Mouse (Mus musculus) stomach, embryonic 16.5 days (tissue): ENCODE measurements at regions not wholly inside any gene's neighbourhood (a gene's known extent, or its start where the extent isn't known, plus 50 kb on each side); places are given as distances from the start of the nearest gene placed in this dataset.

Experiments used
- ATAC-seq: fragments of 200-750 bp; cut with Nextera tagmentation; 2 replicates; pipeline ENCODE4 v1.8.0; 2017; ENCODE audit warnings: moderate number of reproducible peaks, moderate TSS enrichment; ENCODE audit not compliant: insufficient read depth, low FRiP score
- H3K27ac ChIP-seq: fragments of 300-500 bp; sonication (generic); 2 replicates; pipeline ENCODE4 v1.5.1; 2014; ENCODE audit warnings: low read length
- H3K27me3 ChIP-seq: fragments of 300-500 bp; sonication (generic); 2 replicates; pipeline ENCODE4 v1.6.1; 2014; ENCODE audit warnings: low read length, control low read depth, mixed read lengths; ENCODE audit not compliant: control insufficient read depth, insufficient read depth
- H3K36me3 ChIP-seq: fragments of 300-500 bp; sonication (generic); 2 replicates; pipeline ENCODE4 v1.6.1; 2014; ENCODE audit warnings: low read length; ENCODE audit not compliant: control insufficient read depth, insufficient read depth
- H3K4me1 ChIP-seq: fragments of 300-500 bp; sonication (generic); 2 replicates; pipeline ENCODE4 v1.6.1; 2014; ENCODE audit warnings: low read length, control low read depth, mixed read lengths; ENCODE audit not compliant: control insufficient read depth, insufficient read depth
- H3K4me2 ChIP-seq: fragments of 300-500 bp; sonication (generic); 2 replicates; pipeline ENCODE4 v1.6.1; 2014; ENCODE audit warnings: low read depth, low read length, mixed read lengths
- H3K4me3 ChIP-seq: fragments of 300-500 bp; sonication (generic); replicated peaks from 2 replicates; pipeline ENCODE4 v1.5.1; 2014; ENCODE audit warnings: mild to moderate bottlenecking, low read length
- H3K9ac ChIP-seq: fragments of 300-500 bp; sonication (generic); 2 replicates; pipeline ENCODE4 v1.6.1; 2014; ENCODE audit warnings: low read length
- H3K9me3 ChIP-seq: fragments of 300-500 bp; sonication (generic); replicated peaks from 2 replicates; pipeline ENCODE4 v1.6.1; 2016; ENCODE audit warnings: low read length, control low read depth; ENCODE audit not compliant: control insufficient read depth
- WGBS: fragments of 180-500 bp; shearing (Covaris S2); extraction: QIAGEN DNeasy Blood & Tissue Kit; methylation state at CpG from one replicate; pipeline ENCODE4 v1.1.7; 2014; 5-methylcytosine and 5-hydroxymethylcytosine counted together

DNA sequence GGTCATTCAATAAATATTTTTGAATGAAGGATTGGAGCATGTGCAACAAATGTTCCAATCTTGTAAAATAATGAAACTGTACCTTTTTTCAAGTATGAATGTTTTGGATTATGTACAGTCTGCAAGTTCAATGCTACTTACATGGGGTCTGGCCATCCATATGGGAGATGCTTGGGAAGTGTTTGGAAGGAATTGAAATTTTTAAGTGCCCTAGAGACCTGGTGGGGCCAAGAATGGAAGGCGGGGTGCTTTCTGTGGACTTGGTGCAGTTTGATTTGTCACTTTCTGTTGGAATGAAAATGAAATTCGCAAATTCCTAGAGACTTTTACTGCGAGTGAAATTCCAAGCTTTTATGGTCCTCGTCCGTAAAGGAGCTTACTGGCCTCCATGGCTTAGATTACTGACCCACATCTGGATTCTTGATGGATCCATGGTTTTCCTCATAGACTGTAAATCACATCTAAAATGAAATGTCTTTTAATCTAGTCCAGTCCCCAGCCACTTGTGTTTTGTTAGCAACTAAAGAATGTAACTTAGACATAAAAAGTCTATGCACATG is 90.3 kb upstream of the 1810046K07Rik start:
- no peaks in the 10 kb centered on the region for H3K36me3 ChIP-seq
- 85% methylated on average over 5 of the region's 5 CpGs for WGBS

DNA sequence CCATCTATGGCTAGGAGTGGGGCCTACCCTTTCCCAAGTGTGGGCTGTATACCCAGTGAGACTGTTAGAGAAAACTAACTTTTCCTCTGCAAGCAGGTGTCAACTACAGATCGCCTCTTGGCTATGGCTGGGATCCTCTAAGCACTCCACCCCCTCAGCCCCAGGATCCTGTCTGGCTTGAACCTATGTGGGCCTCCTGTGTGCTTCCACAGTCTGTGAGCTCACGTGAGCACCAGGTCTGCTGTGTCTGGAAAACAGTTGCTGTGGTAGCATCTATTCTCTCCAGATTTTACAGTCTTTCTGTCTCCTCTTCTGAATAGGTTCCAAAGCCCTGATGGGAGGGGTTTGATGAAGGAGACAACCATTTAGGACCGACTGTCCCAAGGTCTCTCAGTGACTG is 93.8 kb upstream of the 1810046K07Rik start:
- no peak for ATAC-seq
- no peak overlapping the region for H3K27ac ChIP-seq
- no peaks in the 10 kb centered on the region for H3K4me1 ChIP-seq
- no peak overlapping the region for H3K4me2 ChIP-seq
- H3K9me3 ChIP-seq: no peaks in the 10 kb centered on the region
- H3K9ac ChIP-seq: no peak overlapping the region
- H3K4me3 ChIP-seq: no peak overlapping the region
- no peaks in the 10 kb centered on the region for H3K27me3 ChIP-seq
- WGBS: 60% methylated on average over 3 of the region's 3 CpGs
- no peaks in the 10 kb centered on the region for H3K36me3 ChIP-seq

More for the DNA sequence above, 90.3 kb upstream of the 1810046K07Rik start:
- Histone ChIP-seq H3K4me1 (no peaks in the 10 kb centered on the region), H3K9ac (no peak overlapping the region), H3K27ac (no peak overlapping the region), H3K27me3 (no peaks in the 10 kb centered on the region), H3K9me3 (no peaks in the 10 kb centered on the region), H3K4me2 (no peak overlapping the region), H3K4me3 (no peak overlapping the region)
- ATAC-seq: no peak

DNA sequence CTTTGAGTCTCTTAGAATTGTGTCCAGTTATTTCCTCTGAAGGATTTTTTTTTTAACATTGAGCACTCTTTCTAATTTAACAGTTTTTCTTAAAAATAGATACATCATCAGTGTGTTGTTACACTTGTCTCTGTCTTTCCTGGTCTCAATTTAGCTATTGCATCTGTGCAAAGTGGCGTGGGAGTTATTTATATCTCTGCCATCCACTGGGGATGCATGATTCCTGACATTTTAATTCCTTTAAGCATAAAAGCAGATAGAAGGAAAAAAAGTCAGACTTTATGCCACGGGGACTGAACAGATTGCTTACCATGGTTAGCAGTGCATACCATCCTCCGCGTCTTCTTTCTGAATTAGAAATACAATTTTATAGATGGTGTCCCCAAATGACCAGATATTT is 94.6 kb upstream of the 1810046K07Rik start:
- H3K27me3 ChIP-seq: no peaks in the 10 kb centered on the region
- WGBS: 76% methylated on average over 4 of the region's 4 CpGs
- no peaks in the 10 kb centered on the region for H3K9me3 ChIP-seq
- H3K4me3 ChIP-seq: no peak overlapping the region
- no peak overlapping the region for H3K9ac ChIP-seq
- H3K4me1 ChIP-seq: no peaks in the 10 kb centered on the region
- no peak overlapping the region for H3K4me2 ChIP-seq
- no peak for ATAC-seq
- H3K27ac ChIP-seq: no peak overlapping the region
- H3K36me3 ChIP-seq: no peaks in the 10 kb centered on the region

DNA sequence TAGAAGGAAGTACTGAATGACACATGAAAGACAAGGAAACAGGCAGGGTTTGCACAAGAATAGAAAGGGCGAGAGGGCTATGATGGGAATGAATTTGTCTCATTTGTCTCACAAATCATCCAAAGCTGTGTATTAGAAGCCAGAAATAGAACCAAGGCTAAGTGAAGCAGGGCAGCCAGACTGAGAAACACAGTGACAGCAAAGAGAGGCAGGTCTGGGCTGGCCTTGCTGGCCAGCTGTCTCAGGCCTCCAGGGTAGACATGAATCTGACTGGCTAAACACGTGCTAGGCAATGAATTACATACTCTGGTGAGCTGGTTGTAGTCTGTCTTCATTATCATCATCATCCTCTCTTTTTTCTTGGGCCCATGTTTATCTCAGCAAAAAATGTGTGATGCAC is 101.7 kb upstream of the 1810046K07Rik start:
- H3K4me2 ChIP-seq: no peak overlapping the region
- H3K36me3 ChIP-seq: no peaks in the 10 kb centered on the region
- WGBS: 56% methylated on average over 2 of the region's 2 CpGs
- no peaks in the 10 kb centered on the region for H3K4me1 ChIP-seq
- H3K9me3 ChIP-seq: no peaks in the 10 kb centered on the region
- no peaks in the 10 kb centered on the region for H3K27me3 ChIP-seq
- ATAC-seq: no peak
- no peak overlapping the region for H3K4me3 ChIP-seq
- no peak overlapping the region for H3K27ac ChIP-seq
- no peak overlapping the region for H3K9ac ChIP-seq

DNA sequence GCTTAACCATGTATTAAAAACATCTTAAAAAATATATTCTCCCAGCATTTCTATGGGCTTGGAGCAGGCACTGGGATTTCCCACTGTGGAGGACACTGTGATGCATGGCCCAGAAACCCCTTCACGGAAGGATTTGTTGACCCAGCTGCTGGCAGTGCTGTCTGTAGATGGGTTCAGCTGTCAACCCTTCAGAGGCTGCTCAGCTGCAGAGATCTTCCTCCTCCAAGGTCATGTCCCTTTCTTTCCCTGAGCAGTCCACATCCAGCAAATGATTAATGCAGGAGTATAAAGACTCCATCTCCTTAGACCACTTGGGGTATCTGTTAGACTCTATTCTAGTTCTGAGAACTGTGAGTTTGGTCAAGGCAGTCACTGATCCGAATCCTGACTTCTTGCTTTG is 108.4 kb upstream of the 1810046K07Rik start:
- Histone ChIP-seq H3K4me2 (no peak overlapping the region), H3K27ac (no peak overlapping the region), H3K27me3 (no peaks in the 10 kb centered on the region), H3K4me1 (0 out of 2 replicates have a peak, but pooled peaks cover 3% of the 10 kb centered on the region), H3K9ac (no peak overlapping the region), H3K4me3 (no peak overlapping the region), H3K9me3 (no peaks in the 10 kb centered on the region), H3K36me3 (no peaks in the 10 kb centered on the region)
- 51% methylated on average over 2 of the region's 2 CpGs for WGBS
- no peak for ATAC-seq

DNA sequence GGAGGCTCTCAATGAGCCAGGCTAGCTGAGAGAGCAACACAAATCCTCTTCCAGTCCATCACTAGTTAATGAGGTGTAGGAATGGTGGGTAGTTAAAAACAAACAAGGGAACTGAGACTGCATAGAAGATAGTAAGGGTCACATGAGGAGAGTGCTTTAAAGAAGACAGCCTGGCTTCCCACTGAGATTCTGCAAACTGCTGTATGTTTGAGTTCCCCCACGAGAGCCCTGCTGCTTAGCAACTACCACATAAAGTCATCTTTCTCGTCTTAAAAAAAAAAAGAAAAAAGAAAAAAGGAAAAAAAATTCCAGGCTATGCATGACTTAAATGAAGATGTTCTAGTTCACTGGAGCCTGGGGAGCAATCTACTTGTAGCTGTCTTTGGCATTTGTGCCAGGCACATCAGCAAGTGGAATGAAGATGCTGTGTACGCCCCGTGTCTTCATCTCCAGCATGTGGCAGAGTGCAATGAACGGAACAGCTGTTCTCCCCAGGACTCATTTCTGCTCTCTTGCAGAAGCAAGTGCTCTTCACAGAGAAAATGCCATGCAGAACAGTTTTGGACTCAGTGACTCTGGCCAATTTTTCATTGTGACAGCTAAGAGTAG is 113.2 kb upstream of the 1810046K07Rik start:
- Histone ChIP-seq H3K36me3 (no peaks in the 10 kb centered on the region), H3K4me1 (0 out of 2 replicates have a peak, but pooled peaks cover 3% of the 10 kb centered on the region), H3K27ac (no peak overlapping the region), H3K4me3 (no peak overlapping the region), H3K9ac (no peak overlapping the region), H3K9me3 (no peaks in the 10 kb centered on the region), H3K4me2 (no peak overlapping the region), H3K27me3 (no peaks in the 10 kb centered on the region)
- 34% methylated on average over 5 of the region's 5 CpGs for WGBS
- no peak for ATAC-seq

DNA sequence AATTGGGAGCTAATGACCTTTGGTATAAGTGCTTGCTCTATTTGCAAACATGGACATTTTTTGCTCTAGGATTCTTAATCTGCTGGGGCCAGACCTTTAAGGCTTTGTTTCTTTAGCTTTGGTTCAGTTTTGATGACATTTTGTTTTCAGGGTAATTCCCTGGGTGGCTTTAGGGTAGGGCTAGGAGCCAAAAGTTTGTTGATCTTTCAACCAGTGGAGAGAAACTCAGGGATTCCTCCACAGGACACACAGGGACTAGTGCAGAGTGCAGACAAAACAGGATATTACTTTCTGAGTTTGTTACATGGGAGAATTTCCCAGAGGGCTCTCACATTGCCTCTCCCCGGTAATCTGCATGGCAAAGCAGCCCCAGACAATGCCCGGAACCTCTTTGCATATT is 127.0 kb upstream of the 1810046K07Rik start:
- H3K27me3 ChIP-seq: no peaks in the 10 kb centered on the region
- H3K9me3 ChIP-seq: no peaks in the 10 kb centered on the region
- no peak overlapping the region for H3K4me2 ChIP-seq
- no peak overlapping the region for H3K9ac ChIP-seq
- H3K27ac ChIP-seq: no peak overlapping the region
- WGBS: 49% methylated on average over 2 of the region's 2 CpGs
- ATAC-seq: no peak
- H3K4me3 ChIP-seq: no peak overlapping the region
- H3K36me3 ChIP-seq: no peaks in the 10 kb centered on the region
- H3K4me1 ChIP-seq: no peaks in the 10 kb centered on the region

DNA sequence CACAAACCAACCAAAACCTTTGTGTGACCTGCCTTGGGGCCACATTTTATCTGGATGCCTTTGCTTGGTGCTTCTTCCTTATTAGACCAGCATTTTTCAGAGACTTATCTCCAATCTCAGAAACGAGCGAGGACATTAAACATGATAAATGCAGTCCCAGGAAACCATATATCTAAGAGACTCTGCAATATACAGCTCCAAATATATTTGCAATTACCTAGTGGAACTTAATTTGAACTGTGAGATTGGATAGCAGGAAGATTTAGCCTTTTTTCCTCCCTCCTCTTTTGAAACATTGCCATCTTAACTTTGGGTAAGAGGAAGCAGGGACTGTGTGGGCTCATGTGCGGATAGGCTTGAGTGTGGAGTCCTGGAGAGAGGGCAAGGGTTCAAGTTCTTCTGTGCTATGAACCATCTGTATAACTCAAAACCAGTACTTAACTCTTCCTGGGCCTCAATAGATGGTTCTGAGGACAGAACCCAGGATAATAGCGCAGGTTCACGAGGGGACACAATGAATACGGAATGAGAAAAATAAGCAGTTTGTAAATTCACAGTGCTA is 133.8 kb upstream of the 1810046K07Rik start:
- WGBS: 68% methylated on average over 6 of the region's 6 CpGs
- no peaks in the 10 kb centered on the region for H3K36me3 ChIP-seq
- H3K27ac ChIP-seq: no peak overlapping the region
- no peak for ATAC-seq
- no peak overlapping the region for H3K4me3 ChIP-seq
- H3K9me3 ChIP-seq: no peaks in the 10 kb centered on the region
- H3K9ac ChIP-seq: no peak overlapping the region
- no peak overlapping the region for H3K4me2 ChIP-seq
- no peaks in the 10 kb centered on the region for H3K27me3 ChIP-seq
- no peaks in the 10 kb centered on the region for H3K4me1 ChIP-seq

DNA sequence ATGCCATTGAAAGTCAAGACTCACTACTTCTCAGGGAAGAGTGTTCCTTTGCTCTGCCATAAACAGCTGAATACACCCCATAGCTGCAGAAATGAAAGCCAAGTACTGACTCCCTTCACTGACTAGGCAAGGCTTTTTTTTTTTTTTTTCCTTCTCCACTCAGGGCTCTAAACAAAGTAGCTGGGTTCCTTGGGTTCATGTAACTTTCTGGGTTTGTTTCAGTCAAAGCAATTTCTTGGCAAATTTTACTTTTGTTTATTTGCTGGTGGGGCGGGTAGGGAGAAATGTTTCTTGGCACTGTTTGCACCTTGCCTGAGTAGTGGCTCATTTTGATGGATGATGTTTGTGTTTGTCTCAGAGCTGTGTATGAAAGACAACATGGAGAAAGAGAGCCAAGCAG is 141.3 kb upstream of the 1810046K07Rik start:
- no peaks in the 10 kb centered on the region for H3K9me3 ChIP-seq
- 39% methylated on average over 1 of the region's 1 CpGs for WGBS
- no peak for ATAC-seq

More for the DNA sequence above, 141.3 kb upstream of the 1810046K07Rik start:
- Histone ChIP-seq H3K4me3 (no peak overlapping the region), H3K4me2 (no peak overlapping the region), H3K4me1 (no peaks in the 10 kb centered on the region), H3K27ac (no peak overlapping the region), H3K36me3 (no peaks in the 10 kb centered on the region), H3K27me3 (no peaks in the 10 kb centered on the region), H3K9ac (no peak overlapping the region)
